Mouse (Mus musculus) heart, embryonic 12.5 days (tissue): ENCODE measurements at regions not wholly inside any gene's neighbourhood (a gene's known extent, or its start where the extent isn't known, plus 50 kb on each side); places are given as distances from the start of the nearest gene placed in this dataset.
A peak's percentile ranks its signal among the peaks of the same experiment; 100 is the strongest.

ENCODE experiments used
- ATAC-seq: fragments of 200-750 bp; cut with Nextera tagmentation; 2 replicates; pipeline ENCODE4 v1.8.0; 2017; ENCODE audit warnings: moderate TSS enrichment, moderate library complexity; ENCODE audit not compliant: insufficient number of reproducible peaks, low FRiP score
- H3K27ac ChIP-seq: fragments of 300-500 bp; sonication (generic); 2 replicates; pipeline ENCODE4 v1.5.1; 2016; ENCODE audit warnings: mild to moderate bottlenecking, moderate library complexity; ENCODE audit not compliant: poor library complexity, severe bottlenecking
- H3K27me3 ChIP-seq: fragments of 300-500 bp; sonication (generic); replicated peaks from 2 replicates; pipeline ENCODE4 v1.6.1; 2016; ENCODE audit warnings: mild to moderate bottlenecking, moderate library complexity
- H3K36me3 ChIP-seq: fragments of 300-500 bp; sonication (generic); 2 replicates; pipeline ENCODE4 v1.6.1; 2016; ENCODE audit warnings: mild to moderate bottlenecking, moderate library complexity
- H3K4me1 ChIP-seq: fragments of 300-500 bp; sonication (generic); replicated peaks from 2 replicates; pipeline ENCODE4 v1.6.1; 2016; ENCODE audit warnings: mild to moderate bottlenecking
- H3K4me2 ChIP-seq: fragments of 300-500 bp; sonication (generic); 2 replicates; pipeline ENCODE4 v1.6.1; 2016; ENCODE audit warnings: mild to moderate bottlenecking, moderate library complexity
- H3K4me3 ChIP-seq: fragments of 300-500 bp; sonication (generic); 2 replicates; pipeline ENCODE4 v1.5.1; 2016; ENCODE audit warnings: mild to moderate bottlenecking
- H3K9ac ChIP-seq: fragments of 300-500 bp; sonication (generic); 2 replicates; pipeline ENCODE4 v1.6.1; 2016; ENCODE audit warnings: mild to moderate bottlenecking, moderate library complexity
- H3K9me3 ChIP-seq: fragments of 300-500 bp; sonication (generic); replicated peaks from 2 replicates; pipeline ENCODE4 v1.6.1; 2016; ENCODE audit warnings: mild to moderate bottlenecking, moderate library complexity
- WGBS: fragments of 180-500 bp; shearing (Covaris S2); methylation state at CpG from one replicate; pipeline ENCODE4 v1.1.7; 2016; 5-methylcytosine and 5-hydroxymethylcytosine counted together

DNA sequence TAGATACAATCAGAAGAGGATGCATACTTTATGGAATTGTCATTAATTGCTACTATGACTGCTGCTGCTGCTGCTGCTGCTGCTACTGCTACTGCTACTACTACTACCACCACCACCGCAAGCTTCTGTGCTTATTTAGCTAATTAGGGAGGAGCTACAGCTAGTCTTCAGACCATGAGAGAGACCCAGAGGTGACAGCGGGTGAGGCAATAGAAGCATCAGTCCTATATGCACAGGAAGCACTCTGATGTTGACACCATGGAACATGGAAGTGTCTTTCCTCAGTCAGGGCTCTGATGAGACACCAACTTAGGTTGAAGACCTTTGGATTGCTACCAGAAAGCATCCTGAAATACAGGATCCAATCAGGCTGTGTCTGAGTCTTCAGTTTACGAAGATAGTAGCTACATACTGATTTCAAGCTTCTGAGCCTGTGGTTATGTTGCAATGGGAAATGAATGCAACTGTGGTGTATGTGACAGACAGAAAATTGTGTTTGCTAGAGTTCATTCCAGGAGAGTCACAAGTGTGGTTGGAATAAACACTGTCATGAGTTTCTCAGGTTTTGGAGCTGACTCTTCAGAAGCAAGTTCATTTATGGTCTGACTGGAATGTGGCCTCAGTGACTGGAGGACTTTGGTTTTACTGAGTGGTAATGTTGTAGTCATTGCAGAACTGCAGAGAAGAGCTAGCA is 355.0 kb downstream of the Mex3b start:
- H3K4me3 ChIP-seq = no peak overlapping the region
- no peaks in the 10 kb centered on the region for H3K27me3 ChIP-seq
- no peaks in the 10 kb centered on the region for H3K9me3 ChIP-seq
- H3K4me1 ChIP-seq = no peaks in the 10 kb centered on the region
- no peak overlapping the region for H3K9ac ChIP-seq
- no peak for ATAC-seq
- H3K36me3 ChIP-seq = no peaks in the 10 kb centered on the region
- no peak overlapping the region for H3K4me2 ChIP-seq
- no peak overlapping the region for H3K27ac ChIP-seq
- 72% methylated on average over 3 of the region's 3 CpGs for WGBS

DNA sequence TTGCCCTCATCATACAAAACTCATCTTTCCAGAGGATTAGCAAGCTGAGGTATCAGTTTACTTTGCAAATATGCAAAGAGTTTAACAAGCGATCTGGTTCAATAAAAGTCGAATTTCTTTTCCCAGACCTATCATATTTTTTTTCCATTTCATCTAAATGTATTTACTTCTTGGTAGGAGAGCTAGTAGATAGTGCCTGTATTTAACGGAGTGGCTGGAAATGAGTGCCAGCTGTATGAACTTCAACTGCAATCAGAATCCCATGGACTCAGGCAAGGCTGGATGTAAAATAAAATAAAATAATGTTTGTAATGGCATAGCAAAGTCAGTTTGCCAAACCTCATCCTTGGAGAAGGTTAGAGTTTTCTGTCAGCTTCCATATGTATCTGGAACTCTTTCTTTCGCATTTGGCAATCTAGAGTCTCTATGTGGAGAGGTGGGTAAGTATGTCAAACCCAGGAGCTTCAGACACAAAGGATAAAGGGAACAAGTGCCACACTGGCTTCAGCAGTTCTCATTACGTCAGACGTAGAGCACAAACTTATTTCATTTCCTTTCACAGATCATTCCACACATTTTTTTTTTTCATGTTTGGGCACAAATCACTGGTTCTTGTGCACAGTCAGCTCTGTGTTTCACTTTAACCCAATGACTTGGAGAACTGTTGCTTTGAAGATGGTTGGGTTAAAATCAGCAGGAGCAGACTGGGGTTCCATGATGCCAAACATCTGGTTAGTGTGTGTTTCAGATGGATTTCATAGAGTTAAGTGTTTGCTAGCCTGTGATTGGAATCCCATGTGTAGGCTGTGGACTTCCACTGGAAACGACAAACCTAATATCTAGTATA is 357.2 kb upstream of the Tmc3 start:
- Histone ChIP-seq H3K9me3 (peaks cover 4% of the 10 kb centered on the region), H3K4me3 (no peak overlapping the region), H3K27ac (no peak overlapping the region), H3K4me1 (no peaks in the 10 kb centered on the region), H3K36me3 (no peaks in the 10 kb centered on the region), H3K9ac (no peak overlapping the region), H3K27me3 (no peaks in the 10 kb centered on the region), H3K4me2 (no peak overlapping the region)
- no peak for ATAC-seq
- 80% methylated on average over 7 of the region's 7 CpGs for WGBS

DNA sequence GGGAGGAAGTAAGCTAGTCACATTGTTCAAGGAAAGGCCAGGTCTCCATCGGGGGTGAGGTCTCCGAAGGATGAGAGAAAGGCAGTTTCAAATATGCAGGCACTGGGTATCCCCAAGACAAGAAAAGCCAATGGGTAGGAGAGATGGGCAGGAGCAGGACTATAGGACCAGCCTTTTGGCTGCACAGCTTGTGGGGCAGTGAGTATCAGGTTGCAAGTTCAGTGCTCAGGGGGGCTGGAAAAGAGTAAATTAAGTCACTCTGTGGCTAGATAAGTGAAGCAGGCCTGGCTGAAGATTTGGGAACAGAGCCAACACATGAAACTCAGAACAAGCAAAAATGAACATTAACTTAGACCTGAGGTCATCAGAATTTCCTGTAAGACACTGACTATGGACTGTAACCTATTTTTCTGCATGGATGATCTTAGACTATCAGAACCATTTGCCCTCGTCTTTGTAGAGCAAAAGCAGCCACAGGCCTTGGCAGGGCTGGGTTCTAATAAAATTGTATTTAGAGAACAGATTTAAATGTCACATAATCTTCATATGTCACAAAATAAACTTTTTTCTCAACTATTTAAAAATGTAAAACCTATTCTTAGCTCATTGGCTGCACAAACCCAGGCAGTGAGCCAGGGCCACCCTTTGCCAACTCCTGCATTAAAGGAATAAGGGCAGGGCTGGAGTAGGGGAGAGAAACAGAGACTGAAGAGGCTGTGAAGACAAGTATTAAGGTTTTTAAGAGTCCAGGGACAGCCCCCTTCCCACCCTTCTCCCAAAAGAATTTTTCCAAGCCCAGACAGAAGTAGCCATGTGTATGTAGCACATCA is 354.0 kb upstream of the Tmc3 start:
- Histone ChIP-seq H3K27ac (peak overlapping the region; percentile 58), H3K36me3 (no peaks in the 10 kb centered on the region), H3K4me1 (no peaks in the 10 kb centered on the region), H3K4me3 (no peak overlapping the region), H3K4me2 (no peak overlapping the region), H3K9me3 (peaks cover 4% of the 10 kb centered on the region), H3K27me3 (no peaks in the 10 kb centered on the region), H3K9ac (no peak overlapping the region)
- no peak for ATAC-seq
- 59% methylated on average over 3 of the region's 3 CpGs for WGBS

DNA sequence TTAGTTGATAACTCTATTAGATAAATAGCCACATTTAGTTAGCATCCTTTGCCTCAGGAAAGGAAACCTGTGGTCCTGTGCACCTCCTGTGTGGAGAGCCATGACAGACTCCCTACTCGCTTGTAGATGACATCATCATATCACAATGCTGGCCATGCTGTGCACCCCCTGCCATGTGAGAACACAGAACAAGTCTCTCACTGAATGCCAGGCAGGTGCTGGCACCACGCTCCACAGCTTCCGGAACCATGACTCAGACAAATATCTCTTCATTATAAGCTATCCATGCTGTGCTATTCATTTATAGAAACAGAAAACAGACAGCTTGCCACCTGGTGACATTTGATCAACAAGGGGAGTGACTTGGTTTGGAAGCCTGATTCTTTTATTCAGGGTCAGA is 349.1 kb upstream of the Tmc3 start:
- H3K4me1 ChIP-seq = no peaks in the 10 kb centered on the region
- 64% methylated on average over 3 of the region's 3 CpGs for WGBS

DNA sequence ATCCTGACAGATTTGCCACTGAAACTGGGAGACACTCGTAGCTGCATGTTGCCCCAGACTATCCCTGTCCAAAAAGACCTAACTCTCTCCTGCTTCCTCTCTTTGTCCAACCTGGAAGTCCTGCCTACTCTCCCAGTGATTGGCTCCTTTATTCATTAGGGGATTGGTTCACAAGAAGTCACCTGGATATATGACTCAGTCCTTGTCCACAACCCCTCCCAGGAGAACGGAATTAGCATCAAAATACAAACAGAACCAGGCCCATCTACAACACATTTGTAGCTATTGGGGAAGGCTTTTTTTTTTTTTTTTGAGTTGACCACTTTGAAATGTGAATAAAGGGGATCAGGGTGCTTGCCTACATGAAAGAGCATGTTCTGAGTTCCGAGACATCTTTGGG is 347.4 kb upstream of the Tmc3 start:
- Histone ChIP-seq H3K9ac (no peak overlapping the region), H3K27me3 (no peaks in the 10 kb centered on the region), H3K4me3 (no peak overlapping the region), H3K4me2 (no peak overlapping the region), H3K9me3 (no peaks in the 10 kb centered on the region), H3K27ac (no peak overlapping the region), H3K36me3 (no peaks in the 10 kb centered on the region), H3K4me1 (peaks cover 5% of the 10 kb centered on the region; the same call in 1 of the 2 replicates)
- 78% methylated on average over 3 of the region's 3 CpGs for WGBS
- ATAC-seq = no peak

More for the DNA sequence above, 349.1 kb upstream of the Tmc3 start:
- Histone ChIP-seq H3K4me3 (no peak overlapping the region), H3K27me3 (no peaks in the 10 kb centered on the region), H3K9ac (no peak overlapping the region), H3K36me3 (no peaks in the 10 kb centered on the region), H3K9me3 (no peaks in the 10 kb centered on the region), H3K27ac (no peak overlapping the region), H3K4me2 (no peak overlapping the region)
- ATAC-seq = no peak

DNA sequence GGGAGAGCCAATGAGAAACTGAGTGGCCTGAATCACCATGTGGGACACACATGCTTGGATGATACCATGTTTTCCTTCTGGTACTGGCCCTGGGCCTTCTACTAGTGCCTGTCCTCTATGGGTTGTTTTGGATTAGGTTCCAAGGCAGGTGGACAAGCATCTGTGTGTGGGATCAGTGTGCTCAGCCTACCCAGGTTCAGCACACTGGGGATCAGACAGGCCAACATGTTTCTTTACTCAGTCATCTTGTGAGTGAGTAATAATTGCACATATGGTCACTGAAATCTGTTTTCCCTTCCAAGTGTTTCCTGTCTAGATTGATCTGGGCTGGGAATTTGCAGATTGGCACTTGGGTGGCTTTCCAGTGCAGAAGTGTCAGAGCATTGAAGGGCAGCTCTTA is 346.6 kb upstream of the Tmc3 start:
- H3K9ac ChIP-seq = no peak overlapping the region
- H3K4me2 ChIP-seq = no peak overlapping the region
- H3K9me3 ChIP-seq = no peaks in the 10 kb centered on the region
- no peaks in the 10 kb centered on the region for H3K36me3 ChIP-seq
- H3K27ac ChIP-seq = no peak overlapping the region
- no peak for ATAC-seq
- peaks cover 5% of the 10 kb centered on the region; the same call in 1 of the 2 replicates for H3K4me1 ChIP-seq
- no peak overlapping the region for H3K4me3 ChIP-seq
- H3K27me3 ChIP-seq = no peaks in the 10 kb centered on the region

DNA sequence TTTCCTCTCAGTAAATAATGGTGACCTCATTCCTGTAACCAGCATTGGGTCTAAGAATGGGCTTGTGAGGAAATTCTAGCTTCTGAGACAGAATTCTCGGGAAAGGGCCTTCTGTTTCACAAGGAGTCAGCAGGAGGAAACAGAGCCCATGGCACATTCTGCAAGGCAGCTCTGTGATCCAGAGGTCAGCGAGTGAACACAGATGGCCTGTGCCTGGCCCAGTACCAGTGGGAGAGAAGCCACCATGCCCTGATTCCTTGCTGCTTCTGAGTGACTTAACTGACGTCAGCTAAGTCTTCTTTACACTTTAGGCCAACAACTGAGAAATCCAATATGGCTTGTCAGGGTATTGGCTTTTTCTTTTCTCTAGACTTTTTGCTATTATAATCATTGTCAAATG is 342.5 kb upstream of the Tmc3 start:
- no peak overlapping the region for H3K4me2 ChIP-seq
- no peak for ATAC-seq
- no peaks in the 10 kb centered on the region for H3K27me3 ChIP-seq
- WGBS = 44% methylated on average over 3 of the region's 3 CpGs
- H3K4me1 ChIP-seq = peaks cover 5% of the 10 kb centered on the region; the same call in 1 of the 2 replicates
- no peak overlapping the region for H3K27ac ChIP-seq
- H3K36me3 ChIP-seq = no peaks in the 10 kb centered on the region
- no peaks in the 10 kb centered on the region for H3K9me3 ChIP-seq
- no peak overlapping the region for H3K4me3 ChIP-seq
- H3K9ac ChIP-seq = no peak overlapping the region

DNA sequence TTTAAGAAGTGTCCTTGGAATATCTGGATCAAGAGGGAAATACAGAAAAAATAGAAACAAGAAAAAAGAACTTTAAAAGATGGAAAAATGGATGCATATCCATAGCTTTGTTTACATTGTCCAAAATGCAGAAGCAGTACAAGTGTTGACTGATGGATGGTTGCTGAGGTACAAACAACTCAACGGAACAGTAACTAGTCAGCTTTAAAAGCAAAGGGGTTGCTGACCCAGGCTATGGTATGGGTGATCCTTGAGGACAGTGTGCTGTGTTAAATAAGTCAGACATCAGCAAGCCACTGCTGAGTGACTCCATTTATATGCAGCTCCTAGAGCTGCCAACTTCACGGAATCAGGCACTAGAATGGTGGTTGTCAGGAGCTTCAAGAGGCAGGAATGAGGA is 338.9 kb upstream of the Tmc3 start:
- H3K9me3 ChIP-seq = no peaks in the 10 kb centered on the region

DNA sequence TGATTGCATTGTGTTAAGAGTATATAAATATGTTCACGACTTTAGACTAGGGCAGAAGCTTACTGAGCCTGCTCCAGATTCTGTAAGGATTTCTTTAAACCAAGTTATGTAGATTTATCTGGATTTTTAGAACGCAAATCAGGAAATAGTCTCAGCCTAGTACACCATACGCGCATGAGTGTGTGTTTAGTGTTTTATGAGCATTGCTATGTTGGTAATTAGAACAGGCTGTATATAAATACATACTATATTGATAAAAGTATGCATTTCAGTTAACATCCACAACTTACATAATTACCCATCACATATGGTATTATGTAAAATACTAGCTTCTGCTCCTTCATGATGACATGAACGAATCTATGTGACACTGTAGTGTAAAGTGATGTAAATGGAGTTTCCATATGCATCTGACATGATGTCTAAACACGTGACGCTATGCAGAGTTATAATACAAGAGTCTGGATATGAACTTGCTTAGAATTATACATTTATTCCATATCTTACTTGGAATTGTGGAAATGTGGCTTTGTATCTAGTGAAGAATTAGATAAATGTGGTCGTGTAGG is 332.6 kb upstream of the Tmc3 start:
- Histone ChIP-seq H3K27me3 (no peaks in the 10 kb centered on the region), H3K27ac (no peak overlapping the region), H3K4me1 (no peaks in the 10 kb centered on the region), H3K4me3 (no peak overlapping the region), H3K36me3 (no peaks in the 10 kb centered on the region), H3K4me2 (no peak overlapping the region), H3K9ac (no peak overlapping the region), H3K9me3 (no peaks in the 10 kb centered on the region)
- WGBS = 77% methylated on average over 8 of the region's 8 CpGs
- no peak for ATAC-seq

More for the DNA sequence above, 338.9 kb upstream of the Tmc3 start:
- Histone ChIP-seq H3K4me2 (no peak overlapping the region), H3K27ac (no peak overlapping the region), H3K27me3 (no peaks in the 10 kb centered on the region), H3K36me3 (no peaks in the 10 kb centered on the region), H3K4me1 (peaks cover 5% of the 10 kb centered on the region; the same call in 1 of the 2 replicates), H3K4me3 (no peak overlapping the region), H3K9ac (no peak overlapping the region)
- ATAC-seq = no peak
- WGBS = 67% methylated on average over 2 of the region's 2 CpGs

DNA sequence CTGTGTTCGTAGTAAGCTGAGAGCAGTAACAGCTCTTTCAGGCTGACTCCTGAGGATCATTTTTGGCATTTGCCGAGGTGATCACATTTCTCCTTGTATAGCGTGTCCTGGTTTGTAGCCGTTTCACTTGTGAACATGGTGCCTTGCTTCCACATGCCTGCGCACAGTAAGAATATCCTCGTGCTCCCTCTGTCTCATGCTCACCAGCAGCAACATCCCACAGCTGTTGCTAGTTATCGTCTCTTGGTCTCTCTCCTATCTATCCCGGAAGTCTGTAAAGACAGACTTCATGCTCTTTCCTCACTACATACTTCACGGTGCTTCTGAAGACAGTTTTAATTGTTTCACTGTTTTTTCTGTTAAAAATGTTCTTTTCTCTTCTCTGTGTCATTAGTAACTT is 331.7 kb upstream of the Tmc3 start:
- no peaks in the 10 kb centered on the region for H3K27me3 ChIP-seq
- H3K9ac ChIP-seq = no peak overlapping the region
- H3K36me3 ChIP-seq = no peaks in the 10 kb centered on the region
- no peak for ATAC-seq
- no peaks in the 10 kb centered on the region for H3K4me1 ChIP-seq
- 73% methylated on average over 9 of the region's 9 CpGs for WGBS
- H3K4me2 ChIP-seq = no peak overlapping the region
- no peak overlapping the region for H3K4me3 ChIP-seq
- H3K27ac ChIP-seq = no peak overlapping the region
- H3K9me3 ChIP-seq = no peaks in the 10 kb centered on the region

DNA sequence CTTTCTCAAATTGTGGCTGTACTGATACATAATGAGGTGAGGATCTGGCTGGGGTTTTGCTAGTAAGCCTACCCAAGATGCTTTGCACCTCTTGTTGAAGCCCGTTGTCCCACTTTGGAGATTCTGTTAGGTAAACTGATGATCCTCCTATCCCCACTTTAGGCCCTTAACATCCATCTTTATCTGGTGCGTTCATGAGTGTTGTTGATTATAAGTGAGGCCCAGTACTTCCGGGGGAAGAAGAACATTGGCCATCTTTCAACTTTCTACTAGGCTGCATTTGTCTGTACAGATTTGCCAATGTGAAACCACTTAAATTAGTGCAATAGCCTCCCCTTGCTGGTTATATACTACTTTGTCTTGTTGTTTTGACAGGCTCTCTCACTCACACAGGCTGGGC is 331.3 kb upstream of the Tmc3 start:
- Histone ChIP-seq H3K9ac (no peak overlapping the region), H3K36me3 (no peaks in the 10 kb centered on the region), H3K4me1 (no peaks in the 10 kb centered on the region), H3K27me3 (no peaks in the 10 kb centered on the region), H3K27ac (no peak overlapping the region), H3K9me3 (no peaks in the 10 kb centered on the region), H3K4me3 (no peak overlapping the region), H3K4me2 (no peak overlapping the region)
- no peak for ATAC-seq
- WGBS = 68% methylated on average over 3 of the region's 3 CpGs
